Mouse (Mus musculus) B cell, adult (primary cell): ENCODE data around the gene Ccnyl1. TPM values are rescaled to one million over a fixed set of nuclear protein-coding genes. Genes with fewer than 3 reads are reported as not detected.

ENCODE experiments used
- total RNA-seq: library from RNA; stranded (reverse); gene quantifications from 4 replicates; pipeline ENCODE4 v1.2.4, GENCODE M21; 2023; ENCODE audit not compliant: inconsistent age

The Ccnyl1 gene
- 4.3 to 7.8 TPM (median 4.9 TPM) in 4 replicates for total RNA-seq

DNA sequence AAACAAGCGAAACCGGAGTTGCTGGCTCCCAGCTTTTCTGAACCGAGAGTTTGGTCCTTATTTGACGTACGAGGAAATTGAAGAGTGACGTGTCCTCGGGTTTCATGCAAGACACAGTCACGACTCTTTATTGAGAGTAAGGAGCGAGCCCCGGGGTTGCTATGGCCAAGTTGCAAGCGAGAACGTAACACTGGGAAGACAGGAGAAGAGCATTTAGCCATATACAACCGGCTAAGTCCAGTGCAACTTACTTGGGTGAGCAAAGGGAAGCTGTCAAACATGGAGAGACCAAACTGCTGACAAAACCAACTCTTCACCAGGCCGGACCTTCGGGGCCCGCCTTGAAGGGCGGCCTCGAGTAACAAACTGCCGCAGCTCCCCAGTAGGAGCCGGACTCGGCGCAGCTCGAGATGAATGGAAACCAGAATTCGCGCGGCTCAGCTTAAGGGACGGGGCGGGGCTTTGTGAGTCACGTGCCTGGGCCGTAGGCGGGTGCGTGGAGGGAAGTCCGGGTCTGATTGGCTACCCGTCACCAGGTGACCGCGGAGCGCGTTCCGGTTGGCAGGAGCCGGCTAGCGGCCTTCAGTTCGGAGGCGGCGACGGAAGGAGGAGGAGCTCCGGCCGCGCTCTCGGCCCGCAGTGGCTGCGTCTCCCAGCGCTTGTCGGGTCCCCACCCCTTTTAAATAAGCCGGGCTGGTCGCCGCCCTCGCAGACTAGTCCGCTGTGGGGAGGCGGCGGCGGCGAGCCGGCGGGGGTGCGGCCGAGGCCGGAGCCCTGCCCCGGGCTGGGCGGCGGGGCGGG is at the start of gene Ccnyl1:
Gene Ccnyl1, plus strand, starts transcription at position 243 of the 801 bp plus-strand sequence.

DNA sequence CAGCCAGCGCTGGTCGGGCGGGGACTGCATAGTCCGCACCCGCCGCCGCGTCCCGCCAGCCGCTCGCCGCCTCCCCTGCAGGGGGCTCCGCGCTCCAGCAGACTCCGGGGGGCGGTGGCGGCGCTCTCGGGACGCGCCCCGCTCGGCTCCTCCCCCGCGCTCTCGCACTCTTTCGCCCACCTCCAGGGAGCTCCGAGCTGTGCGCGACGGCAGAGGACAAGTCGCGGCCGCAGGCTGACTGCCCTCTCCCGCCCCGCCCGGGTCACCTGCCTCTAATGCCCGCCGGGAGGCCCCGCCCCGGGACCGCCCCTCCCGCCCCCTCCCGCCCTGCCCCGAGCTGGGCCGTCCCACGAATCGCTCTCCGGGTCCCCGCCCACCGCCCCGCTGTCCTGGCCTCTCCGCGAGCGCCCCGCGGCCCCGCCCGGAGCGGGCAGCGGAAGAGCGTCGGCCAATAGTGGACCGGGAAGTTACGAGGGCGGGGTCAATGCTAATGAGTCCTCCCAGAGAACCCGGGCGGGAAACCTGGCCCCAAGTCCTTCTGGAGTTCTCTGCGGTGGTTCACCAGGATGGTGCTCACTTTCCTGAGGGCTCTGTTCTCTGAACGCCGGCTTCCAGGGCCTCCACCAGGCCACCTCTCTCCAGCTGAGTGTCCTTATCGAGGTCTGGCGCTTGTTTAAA is 47.4 kb downstream of the Ccnyl1 start, which contains the start of gene Fzd5:
Gene Fzd5, minus strand, starts transcription at position 250 of the 678 bp plus-strand sequence.

Other genes starting within 250 kb of the Ccnyl1 start
- gene Creb1, start 157.8 kb upstream of the Ccnyl1 start, total RNA-seq: 102 to 111 TPM (median 105 TPM) in 4 replicates
- gene Mettl21a, start 73.2 kb upstream of the Ccnyl1 start, total RNA-seq: 1.4 to 3.0 TPM (median 1.9 TPM) in 4 replicates
- gene Fzd5, start 47.3 kb downstream of the Ccnyl1 start, total RNA-seq: 7.3 to 8.8 TPM (median 8.3 TPM) in 4 replicates